Mouse (Mus musculus) G1E (cell line): ENCODE measurements around the gene Deup1. TPM values are rescaled to one million over a fixed set of nuclear protein-coding genes. Genes with fewer than 3 reads are reported as not detected.

Source experiments
- ATAC-seq: 2 replicates; pipeline ENCODE4 v1.8.0; 2016; ENCODE audit warnings: mild to moderate bottlenecking; ENCODE audit not compliant: insufficient number of reproducible peaks, poor library complexity, low FRiP score, severe bottlenecking; ENCODE audit errors: extremely low read depth
- DNase-seq: peaks from one replicate; pipeline ENCODE4 v3.0.0; 2012; ENCODE audit warnings: low spot score
- H3K27me3 ChIP-seq: 2 replicates; pipeline ENCODE4 v1.6.1; 2012; ENCODE audit warnings: mild to moderate bottlenecking, low read length, inconsistent platforms; ENCODE audit not compliant: insufficient read depth
- H3K36me3 ChIP-seq: replicated peaks from 2 replicates; pipeline ENCODE3; 2012; ENCODE audit warnings: mild to moderate bottlenecking, inconsistent platforms
- H3K4me1 ChIP-seq: 2 replicates; pipeline ENCODE4 v1.6.1; 2012; ENCODE audit warnings: low read depth, low read length, inconsistent platforms, mixed read lengths; ENCODE audit not compliant: insufficient read depth
- H3K4me3 ChIP-seq: 2 replicates; pipeline ENCODE4 v1.5.1; 2012; ENCODE audit warnings: low read depth, mild to moderate bottlenecking, inconsistent platforms, low read length, moderate library complexity, mixed read lengths
- H3K9me3 ChIP-seq: replicated peaks from 2 replicates; pipeline ENCODE4 v1.6.1; 2012; ENCODE audit warnings: inconsistent platforms
- CTCF ChIP-seq: IDR thresholded peaks from 2 replicates; pipeline ENCODE4 v1.5.1; 2012; ENCODE audit warnings: low read depth, low read length, inconsistent platforms, mixed read lengths
- GATA1 ChIP-seq: IDR thresholded peaks from 2 replicates; pipeline ENCODE4 v1.6.1; 2012; ENCODE audit warnings: borderline replicate concordance, low read length, inconsistent platforms, mixed read lengths
- GATA2 ChIP-seq: IDR thresholded peaks from 2 replicates; pipeline ENCODE4 v1.6.1; 2012; ENCODE audit warnings: low read depth, low read length, inconsistent platforms, borderline replicate concordance
- POLR2AphosphoS5 ChIP-seq: IDR thresholded peaks from 2 replicates; pipeline ENCODE4 v1.6.1; 2012; ENCODE audit warnings: low read depth, low read length, inconsistent platforms; ENCODE audit not compliant: insufficient replicate concordance
- TAL1 ChIP-seq: conservative IDR thresholded peaks from 2 replicates; pipeline ENCODE4 v1.6.1; 2012; ENCODE audit warnings: low read depth, low read length, inconsistent platforms, mixed read lengths
- polyA plus RNA-seq: library from polyadenylated mRNA; stranded (reverse); fragments of >175 nt; gene quantifications from 2 replicates; pipeline ENCODE4 v1.2.3, GENCODE M21; 2012
- total RNA-seq, 2 experiments: library from RNA; stranded (forward) in 1 of 2; stranded (reverse) in 1 of 2; fragments of 200-1000 nt in 1 of 2; fragments of >200 nt in 1 of 2; fragmentation: Nextera tagmentation in 1 of 2; gene quantifications; 2 replicates each; pipeline ENCODE4 v1.2.3; 2014 to 2017

Gene Deup1
- total and polyA plus RNA-seq, 3 experiments = 0.11 TPM; not detected in 2

DNA sequence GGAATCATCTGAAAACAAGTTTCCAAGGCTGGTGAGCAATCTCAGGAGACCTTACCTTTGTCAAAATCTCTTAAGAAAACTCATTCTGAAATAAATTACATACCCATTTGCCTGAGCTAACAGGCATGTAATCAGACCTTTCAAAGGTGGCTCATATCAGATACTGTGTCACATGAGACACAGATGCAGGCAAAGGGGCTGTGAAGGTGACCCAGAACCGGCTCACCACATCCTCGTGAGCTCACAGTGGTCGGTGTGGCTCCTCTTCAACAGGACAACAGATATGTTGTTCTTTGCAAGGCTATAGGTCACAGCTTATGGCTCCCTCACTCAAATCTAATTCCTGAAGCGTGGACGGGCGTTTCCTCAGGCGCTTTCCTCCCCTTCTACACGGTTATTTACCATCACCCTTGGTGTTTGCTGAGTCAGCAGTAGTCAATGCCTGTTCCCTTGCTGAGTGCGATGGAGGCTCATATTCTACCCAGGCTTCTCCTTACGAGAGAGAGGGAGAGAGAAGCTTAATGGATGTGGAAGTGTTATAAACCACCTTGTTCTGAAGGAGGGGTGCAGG lies 8.6 kb downstream of the Deup1 start:
- no peak for ATAC-seq
- Histone ChIP-seq H3K9me3 (no peaks in the 10 kb centered on the region), H3K36me3 (no peaks in the 10 kb centered on the region), H3K4me3 (no peak overlapping the region), H3K4me1 (no peaks in the 10 kb centered on the region), H3K27me3 (no peaks in the 10 kb centered on the region)
- no peak for TF ChIP-seq GATA1
- TF ChIP-seq CTCF = no peak
- no peak for TF ChIP-seq GATA2
- TF ChIP-seq TAL1 = no peak
- TF ChIP-seq POLR2AphosphoS5 = no peak
- no peak for DNase-seq

DNA sequence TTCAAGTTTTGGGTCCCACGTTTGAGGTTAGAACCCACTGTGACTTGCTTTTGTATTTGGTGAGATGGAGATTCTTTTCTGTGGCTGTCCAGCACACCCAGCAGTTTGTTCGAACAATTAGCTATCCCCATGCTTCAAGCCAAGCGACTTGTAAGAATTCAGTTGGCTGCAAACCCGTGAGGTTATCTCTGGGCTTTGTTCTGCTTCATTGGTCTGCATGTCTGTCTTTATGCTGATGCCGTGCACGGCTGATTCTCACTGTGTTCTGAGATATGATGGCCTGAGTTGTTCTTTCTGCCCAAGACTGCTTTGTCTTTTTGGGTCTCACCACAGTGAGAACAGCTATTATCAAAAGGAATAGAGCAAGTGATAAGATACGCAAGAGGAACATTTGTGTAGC lies 10.7 kb downstream of the Deup1 start:
- Histone ChIP-seq H3K36me3 (no peaks in the 10 kb centered on the region), H3K4me3 (no peak overlapping the region), H3K4me1 (no peaks in the 10 kb centered on the region), H3K9me3 (no peaks in the 10 kb centered on the region), H3K27me3 (no peaks in the 10 kb centered on the region)
- ATAC-seq = no peak
- DNase-seq = no peak
- TF ChIP-seq GATA2 = no peak
- TF ChIP-seq CTCF = no peak
- TF ChIP-seq POLR2AphosphoS5 = no peak
- TF ChIP-seq GATA1 = no peak
- no peak for TF ChIP-seq TAL1

DNA sequence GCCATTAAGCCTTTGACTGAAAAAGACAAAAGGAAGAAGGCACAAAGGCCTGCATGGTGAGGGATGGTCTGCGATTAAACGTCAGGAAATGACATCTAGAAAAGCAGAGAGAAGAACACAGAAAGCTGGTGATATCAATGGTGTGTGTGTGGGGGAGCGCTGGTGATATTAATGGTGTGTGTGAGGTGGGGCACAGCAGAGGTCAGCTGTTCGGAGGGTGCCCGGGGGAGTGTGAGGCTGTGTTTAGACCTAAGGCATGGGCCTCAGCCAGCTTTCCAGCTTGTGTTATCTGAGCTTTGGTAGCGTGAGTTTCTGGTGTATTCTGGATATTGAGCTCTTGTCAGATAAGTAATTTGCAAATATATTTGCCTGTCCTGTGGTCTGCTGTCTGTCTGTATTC lies 11.3 kb downstream of the Deup1 start:
- Histone ChIP-seq H3K4me1 (no peaks in the 10 kb centered on the region), H3K9me3 (no peaks in the 10 kb centered on the region), H3K27me3 (no peaks in the 10 kb centered on the region), H3K4me3 (no peak overlapping the region), H3K36me3 (no peaks in the 10 kb centered on the region)
- no peak for TF ChIP-seq POLR2AphosphoS5
- TF ChIP-seq GATA1 = no peak
- no peak for TF ChIP-seq GATA2
- TF ChIP-seq TAL1 = no peak
- no peak for TF ChIP-seq CTCF
- no peak for ATAC-seq
- DNase-seq = no peak

DNA sequence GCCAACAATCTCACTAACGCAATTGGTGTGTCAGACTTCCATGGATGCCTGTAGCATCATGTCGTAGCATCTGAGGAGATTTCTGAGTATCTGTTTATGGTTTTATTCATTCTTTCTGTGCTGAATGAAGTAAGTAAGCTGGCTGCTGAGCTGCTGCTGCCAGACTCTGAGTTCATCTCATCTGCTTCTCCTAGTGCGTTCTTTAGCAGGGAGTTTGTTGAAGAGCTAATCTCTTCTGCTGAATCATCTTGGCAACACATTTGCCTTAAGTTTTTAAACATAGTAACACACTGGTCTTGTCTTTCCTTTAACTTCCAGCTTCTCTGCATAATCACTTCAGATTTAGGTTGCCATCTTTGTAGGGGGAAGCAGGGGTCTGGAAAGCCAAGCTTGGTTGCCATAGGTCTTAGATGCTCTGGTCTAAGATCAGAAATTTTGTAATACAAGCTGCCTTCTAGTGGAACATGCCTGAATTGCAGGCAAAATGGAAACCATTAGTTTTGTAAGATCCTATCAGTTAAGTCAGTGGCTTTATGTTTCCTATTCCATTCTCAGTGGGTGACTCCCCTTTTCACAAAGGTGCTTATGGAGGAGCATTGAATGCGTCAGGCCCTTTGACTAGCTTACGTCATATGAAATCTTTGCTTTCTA lies 18.3 kb downstream of the Deup1 start:
- no peak overlapping the region for H3K4me3 ChIP-seq
- TF ChIP-seq TAL1 = no peak
- no peak for TF ChIP-seq CTCF
- no peak for TF ChIP-seq GATA2
- TF ChIP-seq POLR2AphosphoS5 = no peak
- TF ChIP-seq GATA1 = no peak
- ATAC-seq = no peak
- no peaks in the 10 kb centered on the region; the same call in 1 of the 2 replicates for H3K27me3 ChIP-seq
- H3K4me1 ChIP-seq = no peaks in the 10 kb centered on the region
- no peaks in the 10 kb centered on the region for H3K36me3 ChIP-seq
- no peak for DNase-seq
- H3K9me3 ChIP-seq = no peaks in the 10 kb centered on the region

DNA sequence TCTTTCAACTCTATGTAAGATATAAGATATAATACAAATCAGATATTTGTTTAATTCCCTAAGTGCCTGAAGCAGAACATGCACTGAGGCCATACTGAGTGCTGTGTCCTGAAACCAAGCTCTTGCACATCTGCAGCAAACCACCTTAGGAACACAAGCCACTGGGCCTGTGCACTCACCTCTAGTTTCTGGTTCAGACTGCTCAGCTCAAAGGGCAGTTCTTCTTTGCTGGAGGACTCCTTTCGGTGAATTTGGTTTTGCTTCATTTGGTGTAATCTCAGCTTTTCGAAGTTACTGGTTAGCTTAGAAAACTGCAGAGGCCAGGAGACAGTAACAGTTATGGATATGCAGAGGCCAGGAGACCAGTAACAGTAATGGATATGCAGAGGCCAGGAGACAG lies 20.1 kb downstream of the Deup1 start:
- H3K36me3 ChIP-seq = no peaks in the 10 kb centered on the region
- no peaks in the 10 kb centered on the region for H3K4me1 ChIP-seq
- ATAC-seq = no peak
- no peak for DNase-seq
- H3K27me3 ChIP-seq = no peaks in the 10 kb centered on the region; the same call in 1 of the 2 replicates
- H3K4me3 ChIP-seq = no peak overlapping the region
- no peak for TF ChIP-seq POLR2AphosphoS5
- TF ChIP-seq GATA2 = no peak
- no peak for TF ChIP-seq GATA1
- no peak for TF ChIP-seq CTCF
- no peaks in the 10 kb centered on the region for H3K9me3 ChIP-seq

DNA sequence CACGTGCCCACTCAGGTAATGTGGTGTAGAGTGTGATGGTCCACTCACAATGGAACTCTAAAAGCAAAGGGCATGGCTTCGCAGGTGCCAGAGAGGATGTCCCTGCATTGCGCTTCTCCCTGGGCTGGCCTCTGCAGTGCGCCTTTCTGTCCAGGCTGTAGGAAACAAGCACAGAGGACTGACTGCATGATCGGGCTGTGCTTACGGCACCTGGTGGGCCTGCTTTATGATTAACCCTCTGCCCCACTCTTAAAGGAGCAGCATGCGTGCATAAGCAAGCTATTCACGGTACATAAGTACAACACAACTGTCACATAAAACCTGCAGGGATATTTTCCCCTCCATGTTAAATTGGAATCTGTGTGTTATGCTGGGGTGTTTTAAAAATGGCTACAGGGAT lies 24.6 kb downstream of the Deup1 start:
- H3K9me3 ChIP-seq = no peaks in the 10 kb centered on the region
- no peak for DNase-seq
- no peaks in the 10 kb centered on the region for H3K4me1 ChIP-seq
- no peak overlapping the region for H3K4me3 ChIP-seq
- no peaks in the 10 kb centered on the region for H3K36me3 ChIP-seq
- TF ChIP-seq POLR2AphosphoS5 (no peak), GATA1 (no peak), CTCF (no peak), TAL1 (no peak), GATA2 (no peak)
- no peaks in the 10 kb centered on the region; the same call in 1 of the 2 replicates for H3K27me3 ChIP-seq
- no peak for ATAC-seq
